Mouse (Mus musculus) gastrocnemius, adult 2 months (tissue): ENCODE measurements around the gene Clpp. TPM values are rescaled to one million over a fixed set of nuclear protein-coding genes. Genes with fewer than 3 reads are reported as not detected.

ENCODE experiments used
- DNase-seq: peaks from one replicate; pipeline ENCODE4 v3.0.0; 2022
- H3K27ac ChIP-seq: fragments of 200-600 bp; 2 replicates; pipeline ENCODE4 v1.8.1; 2022; ENCODE audit warnings: mild to moderate bottlenecking
- H3K4me3 ChIP-seq: fragments of 200-600 bp; 2 replicates; pipeline ENCODE4 v1.8.1; 2022; ENCODE audit warnings: mild to moderate bottlenecking, moderate library complexity
- CTCF ChIP-seq: fragments of 200-600 bp; IDR thresholded peaks from 2 replicates; pipeline ENCODE4 v1.8.1; 2022; ENCODE audit warnings: antibody characterized with exemption, mild to moderate bottlenecking, moderate library complexity
- intact Hi-C: fragments of 180-260 bp; cut with DNase I; formaldehyde crosslinking; loops from one replicate; pipeline ENCODE4 v1.15.1; 2025
- long read RNA-seq, 2 experiments: library from polyadenylated mRNA; stranded (forward); transcript quantifications; one replicate each; pipeline ENCODE4 v2.0.0; 2021
- total RNA-seq, 2 experiments: library from RNA; stranded (reverse); gene quantifications; 2 replicates each; pipeline ENCODE4 v1.2.3; 2021

The Clpp gene
- 10 to 100 TPM; 33.8 to 40.7 TPM for total RNA-seq
- long read RNA-seq, experiment 1, transcript Clpp-201 (6 exons, 983 nt) = major isoform, 49 of 57 reads
- long read RNA-seq, experiment 1, partial matches to known transcripts = 6 of 57 reads
- long read RNA-seq, experiment 1, other reads (novel, unspliced or antisense) = 2 of 57 reads
- long read RNA-seq, experiment 2, transcript Clpp-201 (6 exons, 983 nt) = major isoform, 63 of 70 reads
- long read RNA-seq, experiment 2, partial matches to known transcripts = 3 of 70 reads
- long read RNA-seq, experiment 2, other reads (novel, unspliced or antisense) = 3 of 70 reads

- no peak for TF ChIP-seq CTCF
- H3K4me3 ChIP-seq = peak within 1 kb of the TSS; percentile 76
- peak; percentile 96 for DNase-seq
- intact Hi-C loops = loop anchor here (5.0 to 10.0 kb wide), 2 partner anchors 255 to 342 kb away; partner anchors contain the start of genes Gpr108 and Trip10
- peak within 1 kb of the TSS; percentile 93 for H3K27ac ChIP-seq
Observed at GRCm38 (mm10) chr17:56990115-56990746, at the start of gene Clpp. TSS of gene Clpp (plus strand) at chr17:56990305.

- intact Hi-C loops = loop anchor here (1.0 to 2.0 kb wide), 2 partner anchors 54 to 142 kb away; no protein-coding TSS in a partner anchor
- DNase-seq = peak; percentile 74
- no peak overlapping the region for H3K4me3 ChIP-seq
- peak; percentile 96 for TF ChIP-seq CTCF
- no peak overlapping the region for H3K27ac ChIP-seq
Observed at GRCm38 (mm10) chr17:56950915-56951314, 39.2 kb upstream of the Clpp start.

- Histone ChIP-seq H3K4me3 (no peak overlapping the region), H3K27ac (no peak overlapping the region)
- no peak for DNase-seq
- intact Hi-C loops = no loop called here
- TF ChIP-seq CTCF = no peak
Observed at GRCm38 (mm10) chr17:56952639-56953038, 37.5 kb upstream of the Clpp start.

- Histone ChIP-seq H3K27ac (no peak overlapping the region), H3K4me3 (no peak overlapping the region)
- no peak for TF ChIP-seq CTCF
- DNase-seq = no peak
- intact Hi-C loops = no loop called here
Observed at GRCm38 (mm10) chr17:56954871-56955270, 35.2 kb upstream of the Clpp start.

GRCm38 (mm10) chr17:56957763-56958429, 32.2 kb upstream of the Clpp start:
- intact Hi-C loops = no loop called here
- H3K4me3 ChIP-seq = no peak overlapping the region
- no peak for TF ChIP-seq CTCF
- H3K27ac ChIP-seq = no peak overlapping the region
- DNase-seq = no peak

- intact Hi-C loops = no loop called here
- Histone ChIP-seq H3K4me3 (no peak overlapping the region), H3K27ac (no peak overlapping the region)
- TF ChIP-seq CTCF = no peak
- no peak for DNase-seq
Observed at GRCm38 (mm10) chr17:56958667-56959066, 31.4 kb upstream of the Clpp start.

GRCm38 (mm10) chr17:56961880-56962279, 28.2 kb upstream of the Clpp start:
- no peak for TF ChIP-seq CTCF
- H3K27ac ChIP-seq = no peak overlapping the region
- no peak for DNase-seq
- intact Hi-C loops = no loop called here
- no peak overlapping the region for H3K4me3 ChIP-seq

- H3K27ac ChIP-seq = no peak overlapping the region
- no peak for TF ChIP-seq CTCF
- intact Hi-C loops = no loop called here
- H3K4me3 ChIP-seq = no peak overlapping the region
- DNase-seq = no peak
Observed at GRCm38 (mm10) chr17:56962642-56963405, 27.3 kb upstream of the Clpp start.

- no peak overlapping the region for H3K27ac ChIP-seq
- intact Hi-C loops = no loop called here
- no peak overlapping the region for H3K4me3 ChIP-seq
- DNase-seq = no peak
- TF ChIP-seq CTCF = no peak
Observed at GRCm38 (mm10) chr17:56963646-56964045, 26.5 kb upstream of the Clpp start.

- no peak for TF ChIP-seq CTCF
- no peak for DNase-seq
- no peak overlapping the region for H3K4me3 ChIP-seq
- intact Hi-C loops = no loop called here
- no peak overlapping the region for H3K27ac ChIP-seq
Observed at GRCm38 (mm10) chr17:56969321-56969720, 20.8 kb upstream of the Clpp start.

GRCm38 (mm10) chr17:56970081-56970480, 20.0 kb upstream of the Clpp start:
- DNase-seq = no peak
- TF ChIP-seq CTCF = no peak
- no peak overlapping the region for H3K4me3 ChIP-seq
- H3K27ac ChIP-seq = no peak overlapping the region
- intact Hi-C loops = no loop called here

GRCm38 (mm10) chr17:56973956-56974707, 16.0 kb upstream of the Clpp start:
- Histone ChIP-seq H3K27ac (no peak overlapping the region), H3K4me3 (no peak overlapping the region)
- no peak for TF ChIP-seq CTCF
- DNase-seq = no peak
- intact Hi-C loops = no loop called here
